Mouse (Mus musculus): ENCODE results near the gene Fermt3. TPM values are rescaled to one million over a fixed set of nuclear protein-coding genes. Genes with fewer than 3 reads are reported as not detected.

The Fermt3 gene
- polyA plus RNA-seq, 1 experiment from 2014 or later: 3.5 TPM

- WGBS: 21% methylated on average over 3 of the region's 3 CpGs
- H3K9me3 ChIP-seq (replicated peaks; ENCODE audit: control insufficient read depth, low read length): no peaks in the 10 kb centered on the region
- peaks cover 12% of the 10 kb centered on the region; the same call in 1 of the 2 replicates for H3K36me3 ChIP-seq (ENCODE audit: control insufficient read depth, insufficient read depth, low read length)
- DNase-seq (ENCODE audit: low spot score) (no peak), ATAC-seq (no peak)
- H3K4me2 ChIP-seq (ENCODE audit: low read length): peak overlapping the region; percentile 94
- peaks cover 12% of the 10 kb centered on the region for H3K4me1 ChIP-seq (ENCODE audit: control insufficient read depth, insufficient read depth, low read length)
- H3K27ac ChIP-seq (ENCODE audit: low read depth, low read length): no peak overlapping the region
- peak overlapping the region; percentile 80; the same call in 1 of the 2 replicates for H3K9ac ChIP-seq (ENCODE audit: low read length)
- no peak overlapping the region; the same call in 1 of the 2 replicates for H3K4me3 ChIP-seq (ENCODE audit: low read depth, low read length)
- H3K27me3 ChIP-seq (replicated peaks; ENCODE audit: control insufficient read depth, insufficient read depth, low read length): no peaks in the 10 kb centered on the region
These were observed 66.6 kb downstream of the Fermt3 start for GRCm38 (mm10) chr19:6952712-6953037.

- peak; percentile 40 for ATAC-seq
- H3K4me2 ChIP-seq (ENCODE audit: low read length): peak overlapping the region; percentile 94
- peak overlapping the region; percentile 94 for H3K27ac ChIP-seq (ENCODE audit: low read depth, low read length)
- H3K36me3 ChIP-seq (ENCODE audit: control insufficient read depth, insufficient read depth, low read length): peaks cover 12% of the 10 kb centered on the region; the same call in 1 of the 2 replicates
- H3K9ac ChIP-seq (ENCODE audit: low read length): peak overlapping the region; percentile 80
- WGBS: 4% methylated on average over 31 of the region's 31 CpGs
- peak; percentile 74 for DNase-seq (ENCODE audit: low spot score)
- peak overlapping the region; percentile 58 for H3K4me3 ChIP-seq (ENCODE audit: low read depth, low read length)
- H3K4me1 ChIP-seq (ENCODE audit: control insufficient read depth, insufficient read depth, low read length): peaks cover 12% of the 10 kb centered on the region
- no peaks in the 10 kb centered on the region for H3K9me3 ChIP-seq (replicated peaks; ENCODE audit: control insufficient read depth, low read length)
- H3K27me3 ChIP-seq (replicated peaks; ENCODE audit: control insufficient read depth, insufficient read depth, low read length): no peaks in the 10 kb centered on the region
These were observed 67.1 kb downstream of the Fermt3 start for GRCm38 (mm10) chr19:6951994-6952711.

GRCm38 (mm10) chr19:6951381-6951968 lies 67.8 kb downstream of the Fermt3 start:
- Histone ChIP-seq H3K4me3 (ENCODE audit: low read depth, low read length) (peak overlapping the region; percentile 58), H3K27ac (ENCODE audit: low read depth, low read length) (peak overlapping the region; percentile 94), H3K27me3 (replicated peaks; ENCODE audit: control insufficient read depth, insufficient read depth, low read length) (no peaks in the 10 kb centered on the region), H3K9ac (ENCODE audit: low read length) (peak overlapping the region; percentile 80), H3K4me1 (ENCODE audit: control insufficient read depth, insufficient read depth, low read length) (peaks cover 12% of the 10 kb centered on the region), H3K9me3 (replicated peaks; ENCODE audit: control insufficient read depth, low read length) (no peaks in the 10 kb centered on the region), H3K4me2 (ENCODE audit: low read length) (peak overlapping the region; percentile 94), H3K36me3 (ENCODE audit: control insufficient read depth, insufficient read depth, low read length) (peaks cover 12% of the 10 kb centered on the region; the same call in 1 of the 2 replicates)
- ATAC-seq: peak; percentile 81
- WGBS: under 1% methylated on average over 35 of the region's 35 CpGs
- DNase-seq (ENCODE audit: low spot score): peak; percentile 97

GRCm38 (mm10) chr19:6950613-6951153 lies 68.6 kb downstream of the Fermt3 start:
- H3K27ac ChIP-seq (ENCODE audit: low read depth, low read length): peak overlapping the region; percentile 94
- H3K36me3 ChIP-seq (ENCODE audit: control insufficient read depth, insufficient read depth, low read length): peaks cover 15% of the 10 kb centered on the region; the same call in 1 of the 2 replicates
- peak; percentile 85 for DNase-seq (ENCODE audit: low spot score)
- WGBS: under 1% methylated on average over 28 of the region's 28 CpGs
- peaks cover 12% of the 10 kb centered on the region for H3K4me1 ChIP-seq (ENCODE audit: control insufficient read depth, insufficient read depth, low read length)
- peak; percentile 73 for ATAC-seq
- H3K9me3 ChIP-seq (replicated peaks; ENCODE audit: control insufficient read depth, low read length): no peaks in the 10 kb centered on the region
- H3K27me3 ChIP-seq (replicated peaks; ENCODE audit: control insufficient read depth, insufficient read depth, low read length): no peaks in the 10 kb centered on the region
- H3K4me3 ChIP-seq (ENCODE audit: low read depth, low read length): peak overlapping the region; percentile 58
- H3K9ac ChIP-seq (ENCODE audit: low read length): peak overlapping the region; percentile 80
- peak overlapping the region; percentile 94 for H3K4me2 ChIP-seq (ENCODE audit: low read length)

GRCm38 (mm10) chr19:6949951-6950350 lies 69.3 kb downstream of the Fermt3 start:
- Histone ChIP-seq H3K36me3 (ENCODE audit: control insufficient read depth, insufficient read depth, low read length) (peaks cover 10% of the 10 kb centered on the region; the same call in 1 of the 2 replicates), H3K9me3 (replicated peaks; ENCODE audit: control insufficient read depth, low read length) (no peaks in the 10 kb centered on the region), H3K27ac (ENCODE audit: low read depth, low read length) (0 out of 2 replicates have a peak overlapping the region, but pooled peaks have one; percentile 94), H3K4me1 (ENCODE audit: control insufficient read depth, insufficient read depth, low read length) (peaks cover 12% of the 10 kb centered on the region), H3K4me3 (ENCODE audit: low read depth, low read length) (peak overlapping the region; percentile 58), H3K27me3 (replicated peaks; ENCODE audit: control insufficient read depth, insufficient read depth, low read length) (no peaks in the 10 kb centered on the region), H3K4me2 (ENCODE audit: low read length) (peak overlapping the region; percentile 94), H3K9ac (ENCODE audit: low read length) (peak overlapping the region; percentile 80)
- no peak for ATAC-seq
- no peak for DNase-seq (ENCODE audit: low spot score)
- 57% methylated on average over 5 of the region's 5 CpGs for WGBS

- DNase-seq (ENCODE audit: low spot score): no peak
- no peak for ATAC-seq
- H3K4me1 ChIP-seq (ENCODE audit: control insufficient read depth, insufficient read depth, low read length): peaks cover 12% of the 10 kb centered on the region
- no peak overlapping the region for H3K9ac ChIP-seq (ENCODE audit: low read length)
- WGBS: 90% methylated on average over 5 of the region's 5 CpGs
- H3K27ac ChIP-seq (ENCODE audit: low read depth, low read length): no peak overlapping the region
- H3K4me2 ChIP-seq (ENCODE audit: low read length): 0 out of 2 replicates have a peak overlapping the region, but pooled peaks have one; percentile 94
- H3K9me3 ChIP-seq (replicated peaks; ENCODE audit: control insufficient read depth, low read length): no peaks in the 10 kb centered on the region
- H3K27me3 ChIP-seq (replicated peaks; ENCODE audit: control insufficient read depth, insufficient read depth, low read length): no peaks in the 10 kb centered on the region
- H3K36me3 ChIP-seq (ENCODE audit: control insufficient read depth, insufficient read depth, low read length): peaks cover 9% of the 10 kb centered on the region; the same call in 1 of the 2 replicates
- H3K4me3 ChIP-seq (ENCODE audit: low read depth, low read length): no peak overlapping the region
These were observed 69.7 kb downstream of the Fermt3 start for GRCm38 (mm10) chr19:6949532-6949931.

Other genes starting within 250 kb of the Fermt3 start
- gene Rps6ka4, start 178.8 kb downstream of the Fermt3 start, polyA plus RNA-seq (2014; fragmentation: Nextera tagmentation; extraction: Ambion mirVana): 3.0 and 7.0 TPM in 2 replicates
- gene Ccdc88b, start 161.3 kb downstream of the Fermt3 start, polyA plus RNA-seq (2014; fragmentation: Nextera tagmentation; extraction: Ambion mirVana): 0.07 and 0.37 TPM in 2 replicates
- gene Trmt112, start 109.8 kb downstream of the Fermt3 start, polyA plus RNA-seq (2014; fragmentation: Nextera tagmentation; extraction: Ambion mirVana): 125 and 150 TPM in 2 replicates
- gene Prdx5, start 109.4 kb downstream of the Fermt3 start, polyA plus RNA-seq (2014; fragmentation: Nextera tagmentation; extraction: Ambion mirVana): 229 and 233 TPM in 2 replicates
- 6.3 and 7.0 TPM in 2 replicates for gene Esrra, start 97.7 kb downstream of the Fermt3 start, polyA plus RNA-seq (2014; fragmentation: Nextera tagmentation; extraction: Ambion mirVana)
- gene Catsperz, start 94.1 kb downstream of the Fermt3 start, polyA plus RNA-seq (2014; fragmentation: Nextera tagmentation; extraction: Ambion mirVana): 0.45 and 1.1 TPM in 2 replicates
- gene Kcnk4, start 85.0 kb downstream of the Fermt3 start, polyA plus RNA-seq (2014; fragmentation: Nextera tagmentation; extraction: Ambion mirVana): 0.77 and 0.98 TPM in 2 replicates
- 77.0 and 81.1 TPM in 2 replicates for gene Bad, start 77.6 kb downstream of the Fermt3 start, polyA plus RNA-seq (2014; fragmentation: Nextera tagmentation; extraction: Ambion mirVana)
- gene Gpr137, start 77.0 kb downstream of the Fermt3 start, polyA plus RNA-seq (2014; fragmentation: Nextera tagmentation; extraction: Ambion mirVana): 38.1 and 45.0 TPM in 2 replicates
- gene Ppp1r14b, start 44.5 kb downstream of the Fermt3 start, polyA plus RNA-seq (2014; fragmentation: Nextera tagmentation; extraction: Ambion mirVana): 180 and 194 TPM in 2 replicates
- 6.7 and 7.7 TPM in 2 replicates for gene Plcb3, start 43.0 kb downstream of the Fermt3 start, polyA plus RNA-seq (2014; fragmentation: Nextera tagmentation; extraction: Ambion mirVana)
- gene Fkbp2, start 39.0 kb downstream of the Fermt3 start, polyA plus RNA-seq (2014; fragmentation: Nextera tagmentation; extraction: Ambion mirVana): 80.1 and 80.4 TPM in 2 replicates
- gene Vegfb, start 31.8 kb downstream of the Fermt3 start, polyA plus RNA-seq (2014; fragmentation: Nextera tagmentation; extraction: Ambion mirVana): 24.5 and 28.4 TPM in 2 replicates
- 22.5 and 25.2 TPM in 2 replicates for gene Dnajc4, start 26.9 kb downstream of the Fermt3 start, polyA plus RNA-seq (2014; fragmentation: Nextera tagmentation; extraction: Ambion mirVana)
- gene Nudt22, start 23.4 kb downstream of the Fermt3 start, polyA plus RNA-seq (2014; fragmentation: Nextera tagmentation; extraction: Ambion mirVana): 18.8 and 21.2 TPM in 2 replicates
- 14.4 and 15.2 TPM in 2 replicates for gene Trpt1, start 23.3 kb downstream of the Fermt3 start, polyA plus RNA-seq (2014; fragmentation: Nextera tagmentation; extraction: Ambion mirVana)
- 278 and 287 TPM in 2 replicates for gene Stip1, start 20.5 kb upstream of the Fermt3 start, polyA plus RNA-seq (2014; fragmentation: Nextera tagmentation; extraction: Ambion mirVana)
- gene Macrod1, start 37.3 kb upstream of the Fermt3 start, polyA plus RNA-seq (2014; fragmentation: Nextera tagmentation; extraction: Ambion mirVana): 4.0 and 4.8 TPM in 2 replicates
- gene Flrt1, start 86.3 kb upstream of the Fermt3 start, polyA plus RNA-seq (2014; fragmentation: Nextera tagmentation; extraction: Ambion mirVana): 9.5 and 12.2 TPM in 2 replicates
- gene Otub1, start 186.8 kb upstream of the Fermt3 start, polyA plus RNA-seq (2014; fragmentation: Nextera tagmentation; extraction: Ambion mirVana): 262 TPM in 2 replicates
- 772 and 935 TPM in 2 replicates for gene Cox8a, start 198.1 kb upstream of the Fermt3 start, polyA plus RNA-seq (2014; fragmentation: Nextera tagmentation; extraction: Ambion mirVana)
- 62.7 and 69.6 TPM in 2 replicates for gene Naa40, start 221.7 kb upstream of the Fermt3 start, polyA plus RNA-seq (2014; fragmentation: Nextera tagmentation; extraction: Ambion mirVana)
- 36.2 and 36.6 TPM in 2 replicates for gene Rcor2, start 247.9 kb upstream of the Fermt3 start, polyA plus RNA-seq (2014; fragmentation: Nextera tagmentation; extraction: Ambion mirVana)

Measured in forebrain, embryonic 14.5 days (tissue).